Mouse (Mus musculus) E14TG2a.4 (cell line): ENCODE measurements around the gene Banp.

Experiments used
- CTCF ChIP-seq: conservative IDR thresholded peaks from 2 replicates; pipeline ENCODE4 v1.5.1; 2014; ENCODE audit warnings: low read length
- NANOG ChIP-seq: IDR thresholded peaks from 2 replicates; pipeline ENCODE4 v1.6.1; 2014; ENCODE audit warnings: borderline replicate concordance, low read length, mixed read lengths
- POU5F1 ChIP-seq: IDR thresholded peaks from 2 replicates; pipeline ENCODE4 v1.6.1; 2014; ENCODE audit warnings: low read length, borderline replicate concordance

GRCm38 (mm10) chr8:121966110-121966509, 16.6 kb downstream of the Banp start:
- TF ChIP-seq CTCF (no peak), POU5F1 (no peak), NANOG (no peak)
